Mouse (Mus musculus): ENCODE results near the gene Tmc2.

The Tmc2 gene

DNA sequence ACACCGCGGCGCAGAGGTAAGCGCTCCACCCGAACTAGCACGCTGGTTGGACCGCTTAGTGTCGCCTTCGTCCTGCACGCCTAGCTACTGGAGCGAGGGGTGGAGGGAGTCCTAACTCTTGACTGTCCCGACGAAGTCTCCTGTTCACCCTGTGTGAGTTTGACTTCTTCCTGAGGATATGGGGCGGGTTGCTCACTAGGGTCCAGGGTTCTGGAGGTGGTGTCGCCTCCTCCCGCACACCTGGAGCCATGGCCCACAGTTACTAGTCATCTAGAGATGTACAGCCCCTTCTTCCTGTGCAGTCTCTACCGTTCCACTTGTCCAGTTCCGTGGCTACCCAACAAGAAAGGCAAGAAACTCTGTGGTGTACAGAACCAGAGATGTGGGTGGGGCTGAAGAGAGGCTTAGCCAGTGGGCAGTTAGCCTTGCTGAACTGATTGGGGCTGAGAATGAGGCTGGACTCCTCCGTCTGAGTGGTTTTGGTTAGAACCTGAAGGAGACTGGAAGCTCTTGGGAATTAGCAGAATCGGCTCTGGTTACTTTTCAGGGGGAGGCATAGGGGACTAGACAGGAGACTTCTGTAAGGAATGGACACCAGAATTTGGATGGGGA is 101.2 kb downstream of the Tmc2 start:
- DNase-seq (ENCODE audit: low spot score), result no peak

DNA sequence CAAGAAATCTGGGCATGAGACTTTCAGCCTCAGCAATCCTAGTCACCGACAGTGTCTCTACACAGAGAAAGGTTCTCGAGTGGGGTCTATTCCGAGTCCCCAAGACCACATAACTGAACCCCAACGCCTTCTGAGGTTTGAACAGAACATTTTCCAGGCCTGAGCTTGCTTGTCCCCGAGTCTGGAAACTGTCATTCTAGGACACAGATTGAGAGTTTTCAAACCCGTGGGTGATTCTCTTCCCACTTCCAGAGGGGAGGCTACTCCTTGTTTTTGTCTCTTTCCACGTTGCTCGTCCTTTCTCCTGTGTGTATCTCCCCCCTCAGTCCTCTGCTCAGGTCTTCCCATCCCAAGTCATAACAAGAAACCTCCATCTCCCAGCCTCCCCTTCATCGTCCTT is 102.6 kb downstream of the Tmc2 start:
- no peak for DNase-seq (ENCODE audit: low spot score)

DNA sequence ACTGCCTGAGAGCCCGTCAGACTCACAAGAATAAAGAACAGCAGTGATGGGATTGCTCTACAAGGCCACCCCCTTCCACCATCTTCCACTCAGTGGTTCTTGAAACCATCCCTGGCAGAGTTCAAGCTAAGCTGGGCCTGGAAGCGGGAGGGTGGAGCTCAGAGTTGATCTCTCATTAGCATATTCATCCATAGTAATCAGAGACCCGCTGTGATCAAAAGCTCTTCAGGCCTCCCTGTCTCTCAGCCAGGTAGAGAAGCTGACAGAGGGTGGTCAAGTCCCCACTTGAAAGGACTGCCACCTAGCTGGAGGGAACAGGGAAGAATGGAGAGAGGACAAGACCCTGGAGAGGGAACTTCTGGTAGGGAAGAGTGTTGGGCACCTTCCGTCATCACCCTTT is 108.0 kb downstream of the Tmc2 start:
- no peak for DNase-seq (ENCODE audit: low spot score)

Data from ovary, postnatal 36 days (tissue).